Mouse (Mus musculus): ENCODE results near the gene Ap2m1.

The Ap2m1 gene

DNA sequence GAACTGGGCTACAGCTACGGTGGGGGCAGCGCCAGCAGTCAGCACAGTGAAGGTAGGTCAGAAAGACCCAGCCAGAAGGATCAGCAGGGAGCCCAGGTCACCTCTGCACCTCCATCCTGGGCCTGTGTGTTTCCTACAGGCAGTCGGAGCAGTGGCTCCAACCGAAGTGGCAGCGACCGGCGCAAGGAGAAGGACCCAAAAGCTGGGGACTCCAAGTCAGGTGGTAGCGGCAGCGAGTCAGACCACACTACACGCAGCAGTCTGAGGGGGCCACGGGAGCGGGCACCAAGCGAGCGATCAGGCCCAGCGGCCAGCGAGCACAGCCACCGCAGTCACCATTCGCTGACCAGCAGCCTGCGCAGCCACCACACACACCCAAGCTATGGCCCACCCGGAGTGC is 4.3 kb upstream of the Ap2m1 start:
- DNase-seq = peak; percentile 42

DNA sequence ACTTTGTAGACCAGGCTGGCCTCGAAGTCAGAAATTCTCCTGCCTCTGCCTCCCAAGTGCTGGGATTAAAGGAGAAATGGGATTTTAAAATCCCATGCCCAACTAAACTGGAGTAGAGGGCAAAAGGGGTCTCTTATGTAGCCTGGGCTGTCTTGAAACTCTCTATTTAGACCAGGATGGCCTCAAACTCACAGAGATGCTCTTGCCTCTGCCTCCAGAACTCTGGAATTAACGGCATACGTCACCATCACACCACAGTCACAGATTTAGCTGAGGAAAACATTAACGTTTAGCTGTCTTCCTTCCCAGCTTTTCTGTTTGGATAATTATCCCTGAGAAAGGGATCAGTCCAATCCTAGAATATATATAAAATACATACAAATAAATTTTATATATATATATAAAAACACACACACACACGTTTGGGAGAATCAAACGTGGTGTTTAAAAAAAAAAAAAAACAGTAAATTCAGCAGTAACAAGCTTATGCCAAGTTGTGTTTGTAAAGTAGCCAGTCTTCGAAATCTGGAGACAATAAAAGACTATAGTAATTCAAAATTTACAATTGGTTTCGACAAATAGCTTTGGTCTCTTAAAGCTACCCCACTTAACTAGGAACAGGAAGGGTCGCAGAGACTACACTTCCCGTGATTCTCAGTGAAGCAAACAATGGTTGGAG is 522 bp upstream of the Ap2m1 start:
- peak; percentile 36 for DNase-seq

DNA sequence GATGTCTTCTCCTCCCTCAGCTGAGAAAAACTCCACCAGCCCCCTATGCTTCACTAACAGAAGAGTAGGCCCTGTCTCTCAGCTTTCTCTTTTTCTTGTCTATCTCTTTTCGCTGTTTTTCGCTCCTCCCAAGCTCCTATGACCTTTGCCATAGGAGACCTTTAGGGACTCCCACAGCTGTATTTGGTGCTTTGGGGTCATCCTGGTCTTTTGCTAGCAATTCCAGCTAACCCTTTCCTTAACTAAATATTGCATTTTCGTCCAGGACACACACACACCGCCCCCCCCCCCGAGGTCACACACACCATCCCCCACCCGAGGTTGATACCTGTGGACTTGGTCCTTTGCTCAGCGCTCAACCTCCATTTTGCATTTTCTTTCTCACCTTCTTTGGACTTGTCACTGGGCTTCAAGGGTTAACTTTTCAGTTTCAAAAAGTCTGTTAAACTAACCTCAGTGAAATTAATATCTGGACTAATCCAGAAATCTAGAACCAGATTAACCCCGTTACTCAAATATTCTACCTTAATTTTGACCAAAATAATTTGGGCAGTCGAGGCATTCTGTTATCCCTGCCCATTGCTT is 895 bp downstream of the Ap2m1 start:
- no peak for DNase-seq

DNA sequence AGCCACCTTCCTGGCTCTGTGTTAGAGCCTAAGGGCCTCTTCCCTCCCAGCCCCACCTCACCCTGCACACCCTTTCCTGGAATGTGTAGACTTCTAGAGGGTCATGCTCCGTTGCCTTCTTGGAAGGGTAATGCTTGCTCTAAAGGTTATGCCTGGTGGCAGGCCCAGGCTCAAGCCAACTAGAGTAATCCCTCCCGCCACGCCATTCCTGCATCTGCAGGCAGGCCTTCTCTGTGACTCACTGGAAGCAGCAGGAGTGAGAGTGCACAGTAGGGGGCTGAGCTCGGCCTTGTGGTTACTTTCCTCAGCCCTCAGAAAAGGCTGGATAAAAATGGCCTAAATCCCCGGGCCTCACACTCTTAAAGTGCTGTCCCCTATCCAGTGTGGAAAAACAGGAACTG is 1.8 kb downstream of the Ap2m1 start:
- peak; percentile 64 for DNase-seq

DNA sequence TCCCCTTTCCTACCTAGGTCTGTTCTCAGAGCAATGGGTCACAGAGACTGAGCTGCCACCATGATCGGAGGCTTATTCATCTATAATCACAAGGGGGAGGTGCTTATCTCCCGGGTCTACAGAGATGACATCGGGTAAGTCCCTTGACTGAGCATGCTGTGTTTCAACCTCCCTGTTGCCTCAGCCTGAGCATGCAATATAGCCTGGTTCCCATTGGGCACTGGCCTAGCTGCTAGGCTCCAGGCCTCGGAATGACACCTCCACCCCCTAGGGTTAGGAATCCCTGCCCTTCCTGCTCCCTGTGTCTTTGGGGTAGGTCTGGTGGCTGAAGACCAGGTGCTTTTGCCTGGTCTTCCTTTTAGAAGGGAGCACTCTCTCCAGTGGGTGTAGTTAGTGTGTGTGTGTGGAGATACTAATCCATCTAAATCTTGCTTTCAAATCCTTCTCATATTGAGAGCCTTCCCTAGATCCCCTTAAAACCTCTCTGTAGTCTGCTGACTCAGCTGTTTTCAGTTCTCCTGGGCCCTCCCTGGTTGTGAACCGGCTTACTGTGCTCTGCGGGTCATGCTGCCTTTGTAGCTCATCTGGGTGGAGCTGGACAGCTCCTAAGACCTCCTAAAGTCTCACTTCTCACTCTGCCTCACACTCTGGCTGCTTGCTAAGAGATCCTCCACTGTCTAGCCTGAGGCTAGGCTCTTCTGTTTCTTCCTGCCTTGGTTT is 2.5 kb downstream of the Ap2m1 start:
- peak; percentile 30 for DNase-seq

DNA sequence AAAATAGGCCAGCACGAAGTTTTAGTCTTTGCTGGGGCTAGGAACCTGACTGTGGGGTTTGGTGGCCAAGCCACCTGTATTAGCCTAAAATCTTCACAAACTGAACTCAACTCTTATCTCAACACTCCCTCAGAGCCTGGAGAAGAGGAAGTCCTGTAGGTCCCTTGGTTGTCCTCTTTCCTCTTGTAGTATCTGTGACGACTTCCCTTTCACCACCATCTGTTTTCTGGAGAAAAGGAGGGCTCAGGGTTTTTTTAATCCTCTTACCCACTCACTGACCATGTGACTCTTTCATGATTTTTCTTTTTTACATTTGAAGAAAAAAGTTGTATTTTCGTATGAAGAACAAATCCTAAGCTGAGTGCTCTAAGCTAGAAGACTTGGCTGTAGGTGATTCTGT is 4.4 kb downstream of the Ap2m1 start:
- DNase-seq = no peak

DNA sequence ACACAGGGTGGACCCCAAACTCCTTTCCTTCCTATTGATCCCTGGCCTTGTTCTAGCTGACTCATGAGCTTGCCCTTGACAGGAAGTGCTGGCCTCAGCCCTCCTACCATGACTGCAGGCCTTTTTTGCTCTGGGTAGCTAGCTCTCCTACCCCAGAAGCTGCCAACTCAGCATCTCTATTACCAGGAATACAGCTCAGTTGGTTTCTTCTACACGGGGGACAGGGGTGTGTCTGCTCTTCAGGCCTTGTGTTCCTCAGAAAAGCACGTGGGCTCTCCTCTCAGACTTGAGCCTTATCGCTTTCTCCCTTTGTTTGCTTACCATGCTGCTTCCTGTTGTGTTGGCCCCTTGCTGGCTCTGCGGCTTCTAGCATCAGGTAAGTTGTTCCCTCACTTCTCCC is 5.2 kb downstream of the Ap2m1 start:
- no peak for DNase-seq

DNA sequence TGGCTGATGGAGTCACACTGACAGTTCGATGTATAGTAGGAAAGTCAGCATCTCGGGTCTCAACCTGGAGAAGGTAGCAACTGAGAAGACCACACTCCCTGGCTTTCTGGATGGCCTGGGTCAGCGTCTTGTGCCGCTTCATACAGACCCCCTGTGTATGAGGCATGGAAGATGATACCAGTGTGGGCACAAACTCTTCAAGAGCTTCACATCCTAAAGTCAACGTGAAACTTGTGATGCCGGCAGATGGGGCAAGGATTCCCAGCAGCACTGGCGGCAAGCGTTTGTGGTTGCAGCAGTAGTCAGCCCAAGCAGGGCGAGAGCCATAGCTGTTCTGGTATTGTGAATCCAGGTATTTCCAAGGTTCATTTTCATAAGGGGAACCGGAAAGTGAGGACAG is 10.4 kb downstream of the Ap2m1 start:
- DNase-seq = no peak

DNA sequence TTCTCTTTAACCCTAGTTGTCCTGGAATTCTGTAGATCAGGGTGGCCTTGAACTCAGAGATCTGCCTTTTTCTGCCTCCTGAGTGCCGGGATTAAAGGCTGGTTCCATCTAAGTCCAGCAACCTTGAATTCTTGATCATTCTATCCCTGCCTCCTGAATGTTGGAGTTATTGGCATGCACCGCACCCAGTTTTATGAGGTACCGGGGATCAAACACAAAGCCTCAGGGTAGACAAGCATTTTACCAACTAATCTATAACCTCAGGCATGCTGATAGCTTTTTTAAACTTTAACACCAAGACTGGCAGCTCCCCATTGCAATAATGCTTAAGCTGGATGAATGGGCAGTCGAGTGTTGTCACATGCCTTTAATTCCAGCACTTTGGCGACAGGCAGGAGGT is 12.1 kb downstream of the Ap2m1 start:
- no peak for DNase-seq

DNA sequence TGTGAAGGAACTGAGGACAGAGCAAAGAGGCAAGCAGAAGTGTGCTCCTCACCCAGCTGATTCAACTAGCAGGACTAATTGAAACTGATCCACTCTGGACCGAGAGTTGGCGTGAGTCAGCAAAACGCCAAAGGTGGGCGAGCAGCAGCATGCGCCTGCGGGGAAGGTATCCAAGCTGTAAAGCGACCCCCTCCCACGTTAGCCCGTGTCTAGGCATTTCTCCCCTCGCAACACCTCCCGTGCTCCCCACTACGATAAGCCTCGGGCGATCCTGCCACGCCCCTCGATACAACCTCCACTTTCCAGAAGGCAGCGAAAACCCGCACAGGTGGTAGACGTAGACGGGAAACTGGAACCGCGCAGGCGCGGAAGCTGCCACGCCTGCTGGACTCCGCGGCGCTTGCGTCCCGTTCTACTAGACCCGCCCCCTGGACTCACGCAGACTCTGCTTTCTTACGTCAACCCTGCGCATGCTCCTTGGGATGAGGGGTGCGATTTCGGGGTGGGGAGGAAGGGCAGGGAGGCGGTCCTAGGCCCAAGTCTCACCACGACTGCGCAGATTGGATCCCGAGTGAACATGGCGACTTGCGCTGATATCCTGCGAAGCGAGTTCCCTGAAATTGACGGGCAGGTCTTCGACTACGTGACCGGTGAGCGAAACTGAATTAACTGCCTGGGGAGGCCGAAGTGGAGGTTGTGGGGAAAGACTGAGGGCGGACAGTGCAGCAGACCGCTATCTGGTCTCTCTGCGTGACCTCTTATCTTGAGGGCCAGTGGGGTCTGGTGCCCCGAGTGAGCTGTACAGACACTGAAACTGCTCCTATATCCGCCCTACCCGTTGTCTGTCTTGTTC is 13.0 kb downstream of the Ap2m1 start, which contains the start of gene Abcf3:
Abcf3 (plus strand) TSS at position 482 of the 853 bp plus-strand sequence.
- peak; percentile 99 for DNase-seq

DNA sequence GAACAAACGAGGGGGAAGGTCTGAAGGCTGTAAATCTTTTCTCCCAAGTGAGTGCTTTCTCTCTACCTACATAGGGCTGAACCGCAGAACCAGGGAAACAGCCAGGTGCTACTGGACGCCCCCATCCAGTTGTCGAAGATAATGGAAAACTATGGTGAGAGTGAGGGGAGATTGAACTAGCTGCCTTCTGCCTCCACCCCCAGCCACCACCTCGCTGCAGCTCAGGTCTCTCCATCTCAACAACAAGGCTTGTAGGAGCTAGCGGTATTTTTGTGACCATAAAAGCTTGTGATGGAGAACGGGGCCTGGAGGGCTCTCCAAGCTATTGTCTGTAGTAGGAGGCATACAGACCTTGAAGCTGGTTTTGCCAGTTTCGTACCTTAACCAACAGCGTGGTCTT is 13.9 kb downstream of the Ap2m1 start:
- DNase-seq = peak; percentile 23

DNA sequence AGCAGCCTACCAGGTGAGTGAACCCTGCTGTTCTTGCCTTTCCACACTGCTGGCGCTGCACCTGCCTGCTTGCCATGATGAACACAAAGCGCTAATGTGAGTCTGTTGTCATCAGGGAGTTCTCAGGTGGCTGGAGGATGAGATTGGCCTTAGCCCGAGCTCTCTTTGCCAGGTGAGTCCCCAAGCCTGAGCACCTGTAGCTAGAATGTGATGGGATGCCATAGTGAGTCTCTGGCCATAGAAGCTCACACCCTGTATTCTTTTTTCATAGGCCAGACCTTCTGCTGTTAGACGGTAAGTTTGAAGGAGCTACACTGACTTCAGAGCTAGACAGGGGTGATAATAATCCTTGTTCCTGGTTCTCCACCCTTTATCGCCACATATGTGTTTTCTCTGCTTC is 16.4 kb downstream of the Ap2m1 start:
- no peak for DNase-seq

DNA sequence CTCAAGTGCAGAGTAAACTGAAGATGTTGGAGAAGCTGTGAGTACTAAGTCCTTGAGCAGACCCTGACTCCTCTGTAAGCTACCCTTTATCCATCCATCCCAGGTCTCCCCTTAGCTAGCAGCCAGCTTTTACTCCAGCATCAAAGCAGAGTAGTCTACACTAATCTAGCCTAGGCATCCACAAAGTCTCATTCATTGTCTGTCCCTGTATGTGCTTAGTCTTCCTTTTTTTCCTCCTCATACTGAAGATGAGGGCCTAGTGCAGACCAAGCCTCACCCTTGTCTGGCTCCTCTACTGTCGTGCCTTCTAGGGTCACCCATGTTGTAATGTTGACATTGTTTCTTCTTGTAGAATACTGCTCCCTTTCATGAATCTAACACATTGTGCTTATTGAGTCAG is 17.3 kb downstream of the Ap2m1 start:
- no peak for DNase-seq

DNA sequence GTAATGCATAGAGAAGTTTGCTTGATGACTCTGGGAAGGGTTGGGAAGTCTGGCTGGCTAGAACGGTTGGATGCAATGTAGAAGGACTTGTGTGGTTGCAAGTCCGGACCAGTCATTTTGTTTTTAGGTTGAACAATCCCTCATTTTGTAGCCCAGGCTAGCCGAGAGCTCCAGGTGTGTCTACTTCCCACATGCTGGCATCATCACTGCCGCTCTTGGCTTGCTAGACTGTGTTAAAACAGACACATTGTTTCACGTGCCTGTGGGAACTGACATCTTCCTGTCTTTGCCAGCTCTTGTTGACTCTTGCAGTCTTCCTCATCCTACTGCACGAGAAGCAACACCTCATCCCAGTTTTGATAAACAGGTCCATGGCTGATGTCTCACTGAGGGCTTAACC is 19.7 kb downstream of the Ap2m1 start:
- DNase-seq = no peak

DNA sequence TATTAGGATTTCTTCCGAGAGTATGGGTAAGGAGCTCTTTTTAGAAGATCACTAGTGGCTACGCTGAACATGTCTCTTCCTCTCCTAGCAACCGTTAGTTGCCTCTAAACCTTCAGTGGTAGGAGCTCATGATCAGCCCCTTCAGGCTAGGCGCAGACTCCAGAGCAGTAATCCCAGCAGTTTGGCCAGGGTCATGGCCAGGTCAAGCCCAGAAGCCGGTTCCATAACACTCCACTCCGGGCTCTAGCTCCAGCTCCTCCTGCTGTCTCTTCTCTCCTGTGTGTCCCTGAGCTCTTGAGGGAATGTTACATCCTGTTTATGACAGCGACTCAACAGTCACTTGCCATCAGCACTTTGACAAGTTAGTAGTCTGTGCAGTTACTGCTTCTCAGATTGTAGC is 22.1 kb downstream of the Ap2m1 start:
- DNase-seq = no peak

DNA sequence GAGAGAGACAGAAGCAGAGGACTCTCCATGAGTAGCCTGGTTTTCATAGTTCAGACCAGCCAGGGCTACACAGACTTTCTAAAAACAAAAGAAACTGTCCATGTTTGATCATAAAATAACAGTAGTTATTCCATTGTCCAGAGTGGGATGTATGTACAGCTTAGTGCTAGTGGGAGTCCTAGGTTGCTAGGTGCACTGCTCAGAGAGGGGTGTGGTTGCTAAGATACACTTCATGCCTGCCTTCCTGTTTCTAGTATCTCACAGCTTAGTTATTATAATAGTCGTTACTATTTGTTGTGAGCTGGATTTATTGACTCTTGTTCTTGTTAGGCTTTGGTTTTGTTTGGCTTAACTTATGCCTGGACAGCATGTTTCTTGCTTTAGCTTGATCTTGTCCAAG is 29.8 kb downstream of the Ap2m1 start:
- no peak for DNase-seq

DNA sequence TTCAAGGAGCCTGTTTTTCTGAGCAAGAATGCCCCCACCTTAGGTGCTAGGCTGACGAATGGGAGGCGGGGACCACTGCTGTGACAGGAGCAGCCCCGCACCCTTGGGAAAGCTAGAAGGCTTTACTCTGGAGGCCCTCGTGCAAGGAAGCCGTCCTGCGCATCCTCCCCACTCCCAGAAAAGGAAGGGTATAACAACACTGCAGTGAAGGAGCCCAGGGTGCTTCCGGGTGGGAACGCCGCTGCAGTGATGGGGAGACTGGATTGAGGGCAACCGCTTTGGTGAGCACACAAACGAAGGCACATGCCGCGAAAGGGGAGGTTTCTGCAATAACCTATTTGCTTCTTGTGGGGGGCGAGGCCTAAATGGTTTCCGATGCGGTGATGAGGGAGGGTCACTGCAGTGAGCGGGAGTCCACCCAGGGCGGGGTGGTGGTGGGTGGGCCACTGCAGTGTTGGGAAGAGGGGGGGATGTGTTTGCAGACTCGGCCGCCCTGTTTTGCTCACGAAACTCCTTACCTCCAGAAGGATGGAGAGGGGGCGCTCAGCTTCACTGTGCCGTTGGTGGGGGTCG is 54.2 kb downstream of the Ap2m1 start, which contains the start of gene Vwa5b2:
Vwa5b2 (plus strand) TSS at position 106 of the 573 bp plus-strand sequence.
- DNase-seq = no peak

DNA sequence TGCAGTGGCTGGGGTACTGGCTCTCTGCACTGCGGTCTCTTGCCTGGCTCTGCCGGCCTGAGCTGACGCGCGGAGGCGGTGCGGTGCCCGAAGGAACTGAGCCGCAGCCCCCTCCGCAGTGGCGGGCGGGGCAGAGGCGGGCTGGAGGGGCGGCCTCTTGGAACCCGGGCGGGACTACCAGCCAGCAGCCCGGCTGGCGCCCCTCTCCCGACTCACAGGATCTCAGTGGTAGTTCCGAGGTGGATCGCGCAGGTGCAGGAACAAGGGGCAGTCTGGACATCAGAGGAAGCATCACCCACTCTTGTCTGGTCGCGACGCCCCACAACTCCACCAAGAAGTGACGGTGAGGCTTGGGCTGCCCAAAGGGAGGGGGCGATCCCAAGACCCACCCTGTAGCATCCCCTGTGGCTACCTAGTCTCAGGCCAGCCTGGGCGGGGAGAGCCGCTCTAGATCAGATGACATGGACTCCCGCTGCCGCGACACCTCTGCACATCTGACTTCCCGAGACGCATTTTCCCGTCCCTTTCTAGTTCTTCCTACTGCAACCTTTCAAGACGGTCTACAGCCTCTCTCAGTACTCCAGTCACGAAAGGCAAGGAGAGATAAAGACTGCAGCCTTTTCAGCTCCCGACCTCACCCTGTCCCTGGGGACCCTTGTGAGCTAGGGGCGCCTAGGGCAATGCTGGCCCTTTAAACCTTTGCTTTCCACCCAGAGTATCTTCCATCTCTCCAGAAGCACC is 54.8 kb downstream of the Ap2m1 start:
- DNase-seq = peak; percentile 64

DNA sequence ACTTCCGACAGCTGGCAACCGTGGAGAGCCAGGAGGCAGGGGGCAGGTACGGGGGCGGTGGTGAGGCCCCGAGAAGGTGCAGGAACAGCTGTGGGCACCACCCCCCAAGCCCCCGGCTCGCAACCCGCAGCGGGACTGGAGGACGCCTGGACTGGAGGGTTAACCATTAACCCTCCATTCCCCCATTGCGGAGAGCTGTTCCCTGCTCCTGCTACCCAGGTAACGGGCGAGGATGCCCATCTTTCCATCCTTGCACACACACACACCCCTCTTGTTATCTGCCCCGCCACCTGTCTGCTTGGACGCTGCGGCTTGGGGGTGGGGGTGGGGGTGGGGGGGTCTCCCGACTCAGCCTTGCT is 55.4 kb downstream of the Ap2m1 start:
- DNase-seq = no peak

DNA sequence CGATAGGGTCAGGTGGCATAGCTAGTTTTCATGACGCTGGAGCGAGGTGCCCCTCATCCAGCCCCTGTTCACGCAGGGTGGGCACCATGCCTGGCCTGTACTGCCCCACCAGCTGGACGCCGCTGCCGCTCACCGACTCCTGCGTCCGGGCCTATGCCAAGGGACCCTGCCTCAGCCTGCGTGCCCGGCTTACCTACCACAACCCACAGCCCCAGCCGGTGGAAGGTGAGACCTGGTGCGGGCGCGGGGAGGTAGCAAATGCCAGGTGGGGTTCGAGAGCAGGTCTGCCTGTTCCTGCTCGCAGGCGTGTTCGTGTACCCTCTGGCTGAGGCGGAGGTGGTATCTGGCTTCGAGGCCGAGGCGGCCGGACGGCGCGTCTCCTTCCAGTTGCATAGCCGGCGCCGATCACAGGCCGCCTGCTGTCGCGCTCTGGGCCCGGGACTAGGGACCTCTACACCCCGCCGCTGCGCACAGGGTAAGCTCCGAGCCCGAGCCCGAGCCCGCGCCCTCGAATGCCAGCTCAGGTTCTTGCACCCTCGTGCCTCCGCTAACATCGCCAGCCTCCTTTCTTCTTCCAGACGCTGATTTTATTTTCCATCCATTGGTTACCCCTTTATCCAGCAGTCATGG is 55.9 kb downstream of the Ap2m1 start:
- no peak for DNase-seq
